Mouse (Mus musculus) ZHBTc4 (cell line): ENCODE measurements at regions not wholly inside any gene's neighbourhood (a gene's known extent, or its start where the extent isn't known, plus 50 kb on each side); places are given as distances from the start of the nearest gene placed in this dataset.

Experiments used
- DNase-seq: peaks from one replicate; pipeline ENCODE4 v3.0.0-alpha.2; 2011; ENCODE audit warnings: low read depth, low spot score

- DNase-seq, result no peak
Measured at GRCm38 (mm10) chr15:18189622-18190308, 629.0 kb upstream of the Cdh10 start.

- DNase-seq, result no peak
Measured at GRCm38 (mm10) chr15:18190490-18190889, 628.3 kb upstream of the Cdh10 start.

- no peak for DNase-seq
Measured at GRCm38 (mm10) chr15:18211102-18211501, 607.6 kb upstream of the Cdh10 start.

GRCm38 (mm10) chr15:18219913-18220312, 598.8 kb upstream of the Cdh10 start:
- peak; percentile 12 for DNase-seq
